Mouse (Mus musculus): ENCODE results near the gene Rara.
A peak's percentile ranks its signal among the peaks of the same experiment; 100 is the strongest.
"Not testable (repeated sequence)": the region's sequence is repeated elsewhere in the genome, so short reads cannot be mapped to it uniquely, and the experiment has no call there.

Rara gene

GRCm38 (mm10) chr11:98927438-98928076 lies at the start of gene Rara:
Gene Rara (plus strand): TSS chr11:98927818.
- DNase-seq (ENCODE audit: low read depth) = no peak

GRCm38 (mm10) chr11:98887703-98888102 lies 39.9 kb upstream of the Rara start:
- no peak for DNase-seq (ENCODE audit: low read depth)

- DNase-seq (ENCODE audit: low read depth) = no peak
These were observed 38.5 kb upstream of the Rara start for GRCm38 (mm10) chr11:98889077-98889476.

- DNase-seq (ENCODE audit: low read depth) = no peak
These were observed 37.6 kb upstream of the Rara start for GRCm38 (mm10) chr11:98889977-98890376.

- DNase-seq (ENCODE audit: low read depth) = no peak
These were observed 35.2 kb upstream of the Rara start for GRCm38 (mm10) chr11:98892426-98892825.

GRCm38 (mm10) chr11:98900529-98901125 lies 27.0 kb upstream of the Rara start:
- DNase-seq (ENCODE audit: low read depth) = no peak

- DNase-seq (ENCODE audit: low read depth) = no peak
These were observed 24.9 kb upstream of the Rara start for GRCm38 (mm10) chr11:98902621-98903245.

- no peak for DNase-seq (ENCODE audit: low read depth)
These were observed 23.0 kb upstream of the Rara start for GRCm38 (mm10) chr11:98904577-98904976.

- no peak for DNase-seq (ENCODE audit: low read depth)
These were observed 22.6 kb upstream of the Rara start for GRCm38 (mm10) chr11:98905033-98905432.

GRCm38 (mm10) chr11:98905583-98905982 lies 22.0 kb upstream of the Rara start:
- no peak for DNase-seq (ENCODE audit: low read depth)

- no peak for DNase-seq (ENCODE audit: low read depth)
These were observed 20.6 kb upstream of the Rara start for GRCm38 (mm10) chr11:98907063-98907436.

- DNase-seq (ENCODE audit: low read depth) = peak; percentile 94
These were observed 20.0 kb upstream of the Rara start, which contains the start of gene Cdc6 for GRCm38 (mm10) chr11:98907437-98908173. Gene Cdc6 (plus strand): TSS chr11:98907801.

- DNase-seq (ENCODE audit: low read depth) = no peak
These were observed 18.0 kb upstream of the Rara start for GRCm38 (mm10) chr11:98909654-98910053.

GRCm38 (mm10) chr11:98910415-98910814 lies 17.2 kb upstream of the Rara start:
- no peak for DNase-seq (ENCODE audit: low read depth)

GRCm38 (mm10) chr11:98911498-98911897 lies 16.1 kb upstream of the Rara start:
- no peak for DNase-seq (ENCODE audit: low read depth)

- no peak for DNase-seq (ENCODE audit: low read depth)
These were observed 13.4 kb upstream of the Rara start for GRCm38 (mm10) chr11:98914196-98914595.

- DNase-seq (ENCODE audit: low read depth) = not testable (repeated sequence)
These were observed 11.2 kb upstream of the Rara start for GRCm38 (mm10) chr11:98916376-98916775.

- no peak for DNase-seq (ENCODE audit: low read depth)
These were observed 10.1 kb upstream of the Rara start for GRCm38 (mm10) chr11:98917428-98918005.

GRCm38 (mm10) chr11:98918231-98918630 lies 9.4 kb upstream of the Rara start:
- no peak for DNase-seq (ENCODE audit: low read depth)

GRCm38 (mm10) chr11:98919009-98919408 lies 8.6 kb upstream of the Rara start:
- no peak for DNase-seq (ENCODE audit: low read depth)

GRCm38 (mm10) chr11:98921813-98922212 lies 5.8 kb upstream of the Rara start:
- not testable (repeated sequence) for DNase-seq (ENCODE audit: low read depth)

GRCm38 (mm10) chr11:98922307-98922706 lies 5.3 kb upstream of the Rara start:
- not testable (repeated sequence) for DNase-seq (ENCODE audit: low read depth)
